Mouse (Mus musculus): ENCODE data around the gene Cdh8. TPM values are rescaled to one million over a fixed set of nuclear protein-coding genes. Genes with fewer than 3 reads are reported as not detected.

The Cdh8 gene
- polyA plus RNA-seq, 1 experiment: not detected

GRCm38 (mm10) chr8:99327559-99327958 is 88.7 kb downstream of the Cdh8 start:
- 82% methylated on average over 5 of the region's 5 CpGs for WGBS
- Histone ChIP-seq H3K27ac (ENCODE audit: insufficient read depth, low read depth, low read length) (no peak overlapping the region), H3K4me3 (ENCODE audit: insufficient read depth, low read depth, low read length) (no peak overlapping the region), H3K4me1 (ENCODE audit: control insufficient read depth, insufficient read depth, low read length) (no peaks in the 10 kb centered on the region)
- TF ChIP-seq CTCF (IDR thresholded peaks at IDR 0.05; ENCODE audit: insufficient read depth, low read depth, low read length) (no peak), POLR2A (IDR thresholded peaks at IDR 0.05; ENCODE audit: insufficient read depth, low read depth, low read length) (no peak)

DNA sequence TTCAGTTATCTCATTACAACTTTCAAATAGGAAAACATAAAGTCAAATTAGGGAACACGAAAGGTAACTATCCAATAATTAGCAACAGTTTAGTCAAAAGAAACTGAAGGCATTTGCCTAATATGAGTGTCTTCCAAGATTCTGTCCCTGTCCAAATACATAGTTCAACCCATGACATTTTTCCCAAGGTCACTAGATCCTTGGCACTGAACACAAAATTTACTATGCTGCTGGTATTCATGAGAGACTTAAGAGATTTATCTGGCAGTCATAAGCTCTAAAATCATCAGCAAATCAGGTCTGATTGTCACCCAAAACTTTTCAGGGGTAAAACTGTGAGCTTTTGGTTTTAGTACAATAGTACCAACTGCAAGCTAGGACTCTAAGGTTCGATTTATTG is 101.7 kb downstream of the Cdh8 start:
- TF ChIP-seq POLR2A (IDR thresholded peaks at IDR 0.05; ENCODE audit: insufficient read depth, low read depth, low read length): no peak
- TF ChIP-seq CTCF (IDR thresholded peaks at IDR 0.05; ENCODE audit: insufficient read depth, low read depth, low read length): no peak
- H3K4me1 ChIP-seq (ENCODE audit: control insufficient read depth, insufficient read depth, low read length): no peaks in the 10 kb centered on the region
- H3K27ac ChIP-seq (ENCODE audit: insufficient read depth, low read depth, low read length): no peak overlapping the region
- WGBS: 89% methylated on average over 2 of the region's 2 CpGs
- H3K4me3 ChIP-seq (ENCODE audit: insufficient read depth, low read depth, low read length): no peak overlapping the region

DNA sequence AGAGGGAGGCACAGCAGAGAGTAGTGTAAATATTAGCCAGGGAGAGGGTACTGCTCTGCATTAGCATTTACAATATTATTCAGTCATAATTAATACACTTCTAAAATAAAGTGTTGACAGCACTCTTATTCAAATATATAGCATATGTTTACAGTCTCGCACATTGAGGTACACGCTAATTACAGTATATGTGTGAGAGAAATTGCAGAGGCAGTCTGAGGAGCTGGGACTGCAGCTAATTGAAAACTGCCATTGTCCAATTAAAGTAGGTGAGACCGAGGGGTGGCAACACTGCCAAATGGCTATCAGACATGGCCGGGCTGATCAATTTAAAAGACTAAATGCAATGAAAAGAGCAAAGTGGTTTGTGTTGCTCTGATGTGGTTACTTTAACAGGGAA is 112.1 kb downstream of the Cdh8 start:
- Histone ChIP-seq H3K4me3 (ENCODE audit: insufficient read depth, low read depth, low read length) (no peak overlapping the region), H3K27ac (ENCODE audit: insufficient read depth, low read depth, low read length) (no peak overlapping the region), H3K4me1 (ENCODE audit: control insufficient read depth, insufficient read depth, low read length) (no peaks in the 10 kb centered on the region)
- 67% methylated on average over 4 of the region's 4 CpGs for WGBS
- no peak for TF ChIP-seq CTCF (IDR thresholded peaks at IDR 0.05; ENCODE audit: insufficient read depth, low read depth, low read length)
- no peak for TF ChIP-seq POLR2A (IDR thresholded peaks at IDR 0.05; ENCODE audit: insufficient read depth, low read depth, low read length)

GRCm38 (mm10) chr8:99290201-99290600 is 126.1 kb downstream of the Cdh8 start:
- Histone ChIP-seq H3K4me3 (ENCODE audit: insufficient read depth, low read depth, low read length) (no peak overlapping the region), H3K27ac (ENCODE audit: insufficient read depth, low read depth, low read length) (no peak overlapping the region), H3K4me1 (ENCODE audit: control insufficient read depth, insufficient read depth, low read length) (no peaks in the 10 kb centered on the region)
- TF ChIP-seq CTCF (IDR thresholded peaks at IDR 0.05; ENCODE audit: insufficient read depth, low read depth, low read length): no peak
- no peak for TF ChIP-seq POLR2A (IDR thresholded peaks at IDR 0.05; ENCODE audit: insufficient read depth, low read depth, low read length)
- WGBS: 95% methylated on average over 1 of the region's 1 CpGs

DNA sequence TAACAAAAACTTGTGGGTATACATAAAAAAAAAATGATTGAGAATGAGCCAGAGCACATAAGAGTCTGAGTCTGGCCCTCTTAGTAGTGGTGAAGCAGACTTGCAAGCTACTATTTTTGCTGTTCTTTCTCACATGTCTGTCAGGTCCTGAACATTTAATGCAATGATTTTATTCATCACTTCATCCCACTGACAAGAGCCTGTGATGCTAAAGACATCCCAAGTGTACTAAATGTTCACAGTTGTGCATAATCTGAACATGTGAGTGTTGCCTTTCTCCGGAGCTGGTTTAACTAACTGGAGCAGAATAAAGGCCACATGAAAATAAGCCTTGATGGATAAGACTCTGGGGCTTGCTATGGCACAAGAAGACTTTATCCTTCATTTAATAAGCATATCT is 131.2 kb downstream of the Cdh8 start:
- Histone ChIP-seq H3K4me1 (ENCODE audit: control insufficient read depth, insufficient read depth, low read length) (no peaks in the 10 kb centered on the region), H3K27ac (ENCODE audit: insufficient read depth, low read depth, low read length) (no peak overlapping the region), H3K4me3 (ENCODE audit: insufficient read depth, low read depth, low read length) (no peak overlapping the region)
- WGBS: 87% methylated on average over 1 of the region's 1 CpGs
- TF ChIP-seq CTCF (IDR thresholded peaks at IDR 0.05; ENCODE audit: insufficient read depth, low read depth, low read length) (no peak), POLR2A (IDR thresholded peaks at IDR 0.05; ENCODE audit: insufficient read depth, low read depth, low read length) (no peak)

DNA sequence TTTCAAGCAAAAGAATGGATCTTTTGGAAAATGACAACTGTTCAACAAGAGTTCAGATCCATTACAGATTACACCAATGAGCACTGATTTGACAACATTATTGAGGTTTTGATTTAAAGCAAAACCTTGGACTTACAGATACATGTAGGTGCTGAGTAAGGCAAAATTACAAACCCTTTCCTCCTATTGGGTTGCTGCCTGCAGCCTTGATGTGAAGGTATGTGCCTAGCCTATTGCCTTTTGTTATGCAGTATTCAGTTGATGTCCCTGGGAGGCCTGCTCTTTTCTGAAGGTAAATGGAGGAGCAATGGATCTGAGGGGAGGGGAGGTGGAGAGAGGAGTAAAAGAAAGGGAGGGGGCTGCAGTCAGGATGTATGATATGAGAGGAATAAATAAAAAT is 135.9 kb downstream of the Cdh8 start:
- no peak overlapping the region for H3K4me3 ChIP-seq (ENCODE audit: insufficient read depth, low read depth, low read length)
- no peak overlapping the region for H3K27ac ChIP-seq (ENCODE audit: insufficient read depth, low read depth, low read length)
- H3K4me1 ChIP-seq (ENCODE audit: control insufficient read depth, insufficient read depth, low read length): no peaks in the 10 kb centered on the region
- TF ChIP-seq CTCF (IDR thresholded peaks at IDR 0.05; ENCODE audit: insufficient read depth, low read depth, low read length): no peak
- no peak for TF ChIP-seq POLR2A (IDR thresholded peaks at IDR 0.05; ENCODE audit: insufficient read depth, low read depth, low read length)

- no peak overlapping the region for H3K4me3 ChIP-seq (ENCODE audit: insufficient read depth, low read depth, low read length)
- TF ChIP-seq CTCF (IDR thresholded peaks at IDR 0.05; ENCODE audit: insufficient read depth, low read depth, low read length): no peak
- TF ChIP-seq POLR2A (IDR thresholded peaks at IDR 0.05; ENCODE audit: insufficient read depth, low read depth, low read length): no peak
- 72% methylated on average over 3 of the region's 3 CpGs for WGBS
- no peaks in the 10 kb centered on the region for H3K4me1 ChIP-seq (ENCODE audit: control insufficient read depth, insufficient read depth, low read length)
- no peak overlapping the region for H3K27ac ChIP-seq (ENCODE audit: insufficient read depth, low read depth, low read length)
Observed at GRCm38 (mm10) chr8:99267133-99267532, 149.1 kb downstream of the Cdh8 start.

DNA sequence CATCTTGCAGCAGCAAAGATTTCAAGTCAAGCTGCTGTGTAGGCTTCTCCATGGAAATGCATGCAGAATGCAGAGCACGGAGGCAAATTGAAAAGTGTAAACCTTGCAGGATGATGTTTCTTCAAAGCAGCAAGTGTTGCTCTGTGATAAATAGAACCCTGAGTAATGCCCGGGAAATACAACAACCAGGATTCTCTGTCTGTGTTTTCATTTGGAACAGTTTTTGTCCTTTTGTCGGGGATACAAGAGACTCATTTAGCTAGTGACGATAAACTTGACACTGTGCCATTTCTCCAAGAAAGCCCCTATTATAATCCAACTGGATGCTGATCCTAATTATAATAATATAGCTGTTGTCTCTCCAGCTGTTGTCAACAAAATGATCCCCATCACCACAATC is 181.9 kb downstream of the Cdh8 start:
- Histone ChIP-seq H3K27ac (ENCODE audit: insufficient read depth, low read depth, low read length) (no peak overlapping the region), H3K4me1 (ENCODE audit: control insufficient read depth, insufficient read depth, low read length) (no peaks in the 10 kb centered on the region), H3K4me3 (ENCODE audit: insufficient read depth, low read depth, low read length) (no peak overlapping the region)
- WGBS: 16% methylated on average over 4 of the region's 4 CpGs
- TF ChIP-seq CTCF (IDR thresholded peaks at IDR 0.05; ENCODE audit: insufficient read depth, low read depth, low read length) (no peak), POLR2A (IDR thresholded peaks at IDR 0.05; ENCODE audit: insufficient read depth, low read depth, low read length) (no peak)

DNA sequence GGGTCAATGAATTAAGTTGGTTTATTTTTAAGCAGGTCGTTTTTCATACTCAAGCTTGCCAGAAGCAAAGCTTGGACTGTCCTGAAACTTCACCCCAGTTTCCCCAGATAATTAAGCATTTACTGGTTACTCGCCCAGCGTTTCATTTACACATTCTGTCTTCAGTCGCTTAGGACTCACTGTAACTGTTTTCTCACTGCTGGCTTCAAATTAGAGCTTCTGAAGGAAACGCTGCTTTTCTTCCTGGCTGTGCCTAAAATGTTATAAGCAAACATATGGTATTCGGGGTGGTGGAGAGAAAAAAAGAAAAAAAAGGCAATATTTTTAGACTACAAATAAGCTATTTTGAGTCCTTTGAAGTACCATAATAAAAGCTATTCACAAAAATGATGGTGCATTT is 192.6 kb downstream of the Cdh8 start:
- Histone ChIP-seq H3K27ac (ENCODE audit: insufficient read depth, low read depth, low read length) (no peak overlapping the region), H3K4me3 (ENCODE audit: insufficient read depth, low read depth, low read length) (no peak overlapping the region), H3K4me1 (ENCODE audit: control insufficient read depth, insufficient read depth, low read length) (no peaks in the 10 kb centered on the region)
- WGBS: 16% methylated on average over 6 of the region's 6 CpGs
- TF ChIP-seq POLR2A (IDR thresholded peaks at IDR 0.05; ENCODE audit: insufficient read depth, low read depth, low read length) (no peak), CTCF (IDR thresholded peaks at IDR 0.05; ENCODE audit: insufficient read depth, low read depth, low read length) (no peak)

DNA sequence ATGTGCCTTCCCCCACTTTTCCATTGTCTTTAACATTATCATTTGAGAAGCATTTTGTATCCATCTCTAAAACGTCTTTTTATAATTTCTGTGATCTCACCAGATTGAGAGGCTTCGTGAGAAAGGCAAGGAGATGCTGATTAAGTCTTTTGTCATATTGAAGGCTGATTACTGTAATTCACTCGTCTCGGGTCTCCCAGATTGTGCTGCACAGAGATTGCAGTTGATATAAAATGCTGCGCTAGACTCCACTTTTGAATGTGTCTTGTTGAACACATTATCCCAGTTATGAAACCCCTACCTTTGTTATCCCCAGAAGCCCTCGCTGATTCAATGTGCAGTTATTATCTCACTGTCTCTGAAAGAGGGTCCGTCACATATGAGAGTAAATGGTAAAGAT is 211.1 kb downstream of the Cdh8 start:
- Histone ChIP-seq H3K4me3 (ENCODE audit: insufficient read depth, low read depth, low read length) (no peak overlapping the region), H3K4me1 (ENCODE audit: control insufficient read depth, insufficient read depth, low read length) (no peaks in the 10 kb centered on the region), H3K27ac (ENCODE audit: insufficient read depth, low read depth, low read length) (no peak overlapping the region)
- no peak for TF ChIP-seq POLR2A (IDR thresholded peaks at IDR 0.05; ENCODE audit: insufficient read depth, low read depth, low read length)
- no peak for TF ChIP-seq CTCF (IDR thresholded peaks at IDR 0.05; ENCODE audit: insufficient read depth, low read depth, low read length)
- 44% methylated on average over 7 of the region's 7 CpGs for WGBS
